Mouse (Mus musculus): ENCODE measurements at regions not wholly inside any gene's neighbourhood (a gene's known extent, or its start where the extent isn't known, plus 50 kb on each side); places are given as distances from the start of the nearest gene placed in this dataset.

GRCm38 (mm10) chr3:48017700-48018099 is 1569.7 kb upstream of the Pabpc4l start:
- peak; percentile 55; the same call in 1 of the 2 replicates for ATAC-seq

More at GRCm38 (mm10) chr3:48017700-48018099, 1569.7 kb upstream of the Pabpc4l start:
- no peaks in the 10 kb centered on the region for H3K27me3 ChIP-seq (replicated peaks; ENCODE audit: control insufficient read depth, insufficient read depth, low read length)
- H3K4me3 ChIP-seq (ENCODE audit: low read depth, low read length) = no peak overlapping the region
- H3K36me3 ChIP-seq (ENCODE audit: control insufficient read depth, insufficient read depth, low read length) = no peaks in the 10 kb centered on the region
- no peak overlapping the region for H3K27ac ChIP-seq (ENCODE audit: low read depth, low read length)
- peak; percentile 42 for DNase-seq (ENCODE audit: low spot score)
- no peak overlapping the region for H3K9ac ChIP-seq (ENCODE audit: low read length)
- no peaks in the 10 kb centered on the region for H3K4me1 ChIP-seq (ENCODE audit: control insufficient read depth, insufficient read depth, low read length)
- no peak overlapping the region for H3K4me2 ChIP-seq (ENCODE audit: low read length)
- H3K9me3 ChIP-seq (replicated peaks; ENCODE audit: control insufficient read depth, low read length) = no peaks in the 10 kb centered on the region
- WGBS = 84% methylated on average over 1 of the region's 1 CpGs

Data from forebrain, embryonic 14.5 days (tissue).